Mouse (Mus musculus) left cerebral cortex, postnatal 10 days (tissue): ENCODE measurements at regions not wholly inside any gene's neighbourhood (a gene's known extent, or its start where the extent isn't known, plus 50 kb on each side); places are given as distances from the start of the nearest gene placed in this dataset.

Experiments used
- DNase-seq, 2 experiments: peaks; one replicate each; pipeline ENCODE4 v3.0.0; 2021 to 2022; ENCODE audit warnings: low spot score in 2 of 2, mixed read lengths in 1 of 2; ENCODE audit errors: extremely low spot score in 1 of 2
- intact Hi-C: fragments of 180-260 bp; cut with DNase I; formaldehyde crosslinking; loops from one replicate; pipeline ENCODE4 v1.15.1; 2025

DNA sequence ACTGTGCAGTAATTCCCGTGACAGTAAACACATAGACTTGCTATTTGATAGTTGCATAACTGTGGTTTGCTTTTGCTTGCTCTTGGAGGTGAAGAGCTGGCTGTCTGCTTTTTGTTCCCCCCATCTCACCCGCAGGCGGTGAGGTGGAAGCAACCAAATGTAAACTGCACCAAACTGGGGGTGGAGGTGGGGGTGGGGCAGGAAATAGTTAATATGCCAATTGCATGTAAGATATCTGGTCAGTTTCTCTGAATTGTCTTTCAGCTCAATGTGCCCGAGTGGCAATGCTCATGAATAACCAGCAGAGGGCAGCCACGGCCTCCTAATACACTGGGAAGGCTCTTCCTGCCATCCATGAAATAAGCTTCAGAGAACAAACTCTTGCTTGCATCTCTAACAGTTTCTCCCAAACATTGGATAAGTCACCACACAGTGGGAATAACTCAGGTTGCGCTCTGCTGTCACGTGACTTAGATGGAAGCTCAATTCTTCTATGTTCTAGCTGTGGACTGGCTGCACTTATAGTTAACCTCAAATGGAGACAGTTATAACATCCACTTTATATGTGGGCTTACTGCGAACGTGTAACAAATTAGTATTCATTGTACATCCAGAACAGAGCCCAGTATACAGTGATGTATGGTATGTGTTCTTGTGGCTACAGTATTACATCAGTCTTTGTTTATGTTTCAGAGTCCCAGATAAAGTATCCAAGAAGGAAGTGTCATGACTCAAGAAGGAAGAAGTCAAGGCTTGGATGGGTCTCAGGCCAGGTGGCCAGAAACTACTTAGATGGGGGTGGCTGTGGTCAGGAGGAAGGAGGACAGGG is 62.0 kb upstream of the Egflam start:
- peak; percentile 42 to 59 for DNase-seq
- intact Hi-C loops: loop anchor here (1.0 to 10.0 kb wide), 2 partner anchors 353 to 605 kb away; no protein-coding TSS in a partner anchor

DNA sequence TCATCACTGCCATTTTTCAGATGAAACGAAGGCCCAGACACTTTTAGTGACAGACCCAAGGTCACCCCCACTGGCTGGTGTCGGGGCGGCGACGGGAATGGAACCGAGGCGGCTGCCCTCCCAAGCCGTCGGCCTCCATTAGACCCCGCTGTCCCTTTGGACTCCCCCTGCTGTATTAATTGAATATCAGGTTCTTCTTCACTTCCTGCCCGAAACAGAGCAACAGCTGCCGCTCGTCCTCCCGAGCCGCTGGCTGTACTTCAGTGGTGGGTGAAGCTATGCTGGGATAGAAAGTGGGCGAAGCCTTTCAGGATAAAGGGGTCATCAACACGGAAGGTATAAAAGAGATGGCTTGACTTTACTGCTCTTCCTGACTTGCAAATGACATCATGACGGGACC is 64.4 kb upstream of the Egflam start:
- DNase-seq: no peak
- intact Hi-C loops: loop anchor here (10.0 kb wide), 1 partner anchor 602 kb away; no protein-coding TSS in a partner anchor

DNA sequence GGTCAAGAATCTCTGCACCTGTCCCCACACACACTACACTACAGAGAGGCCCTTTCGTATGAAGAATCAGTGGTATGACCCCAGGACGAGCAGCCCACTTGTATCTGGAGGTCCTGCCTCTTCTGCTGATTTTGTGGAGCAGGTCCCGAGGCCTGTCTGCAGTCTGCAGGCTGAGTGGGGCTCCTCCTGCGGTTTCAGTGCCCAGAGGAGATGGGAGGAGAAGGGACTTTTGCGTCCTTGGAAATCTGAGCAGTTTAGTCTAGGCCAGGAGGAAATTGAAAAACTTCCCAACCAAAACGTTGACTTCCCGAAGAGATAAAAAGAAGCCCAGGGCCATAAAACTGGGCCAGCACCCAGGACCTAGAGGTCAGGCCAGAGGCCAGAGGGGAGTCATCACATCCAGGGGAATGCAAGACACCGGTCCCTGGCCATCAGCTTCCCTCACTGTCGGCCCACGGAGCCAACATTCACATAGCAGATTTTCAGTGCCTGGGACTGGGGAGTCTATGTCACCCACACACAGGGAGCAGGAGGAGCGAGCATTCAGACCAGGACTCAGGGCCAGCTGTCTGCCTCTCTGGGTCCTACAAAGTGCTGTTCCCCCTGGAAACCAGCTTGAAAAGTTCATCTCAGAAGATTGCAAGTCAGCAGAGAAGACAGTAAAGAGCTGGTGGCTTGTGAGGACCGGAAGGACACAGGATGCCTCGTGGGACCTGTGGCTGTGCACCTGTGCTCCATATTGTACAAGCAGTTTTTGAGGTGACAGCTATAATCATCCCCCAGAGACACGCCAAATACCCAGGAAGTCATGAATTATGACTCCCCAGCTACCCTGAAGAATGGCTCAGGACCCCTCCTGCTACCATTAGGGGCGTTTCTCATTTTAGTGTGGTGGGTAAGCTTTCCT is 65.5 kb upstream of the Egflam start:
- DNase-seq: no peak
- intact Hi-C loops: loop anchor here (10.0 kb wide), 1 partner anchor 601 kb away; no protein-coding TSS in a partner anchor

DNA sequence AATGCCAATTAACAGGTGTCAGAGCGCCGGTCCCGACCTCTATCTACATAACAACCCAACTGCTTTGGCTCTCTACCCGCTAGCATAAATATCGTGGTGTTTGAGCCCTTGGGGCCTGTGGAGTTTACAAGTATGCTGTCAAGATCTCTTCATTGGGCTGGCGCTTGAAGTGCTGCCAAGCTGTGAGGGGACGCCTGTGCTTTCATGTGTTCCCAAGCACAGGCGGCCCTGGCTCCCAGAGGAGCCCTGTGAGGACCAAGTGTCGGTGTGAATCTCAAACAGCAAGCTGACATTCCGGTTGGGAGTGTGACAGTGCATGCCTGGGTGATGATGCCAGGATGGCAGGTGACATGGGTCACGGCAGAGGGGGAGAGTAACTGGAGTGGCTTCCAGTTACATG is 82.0 kb upstream of the Egflam start:
- intact Hi-C loops: no loop called here
- peak in 1 of 2 experiments; percentile 45 for DNase-seq

DNA sequence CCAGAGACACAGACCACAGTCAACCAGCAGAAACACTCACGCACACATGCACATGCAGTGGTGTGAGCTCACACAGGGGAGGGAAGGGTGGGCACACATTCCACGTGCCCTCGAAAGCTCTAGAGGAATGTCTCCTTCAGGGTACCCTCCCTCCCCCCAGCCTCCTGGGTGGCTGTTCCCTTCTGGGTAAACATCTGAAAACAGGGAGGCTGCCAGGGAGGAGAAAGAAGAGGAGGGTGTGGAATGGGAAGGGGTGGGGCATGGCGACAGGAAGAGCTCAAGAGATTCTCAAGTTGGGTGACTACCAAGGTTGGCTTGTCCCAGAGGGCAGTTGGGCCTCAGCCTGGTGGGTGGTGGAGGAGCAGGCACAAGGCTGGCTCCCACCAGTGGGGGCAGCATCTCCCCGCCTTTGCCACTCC is 82.6 kb upstream of the Egflam start:
- DNase-seq: peak in 1 of 2 experiments; percentile 24
- intact Hi-C loops: no loop called here

- intact Hi-C loops: no loop called here
- DNase-seq: no peak
Measured at GRCm38 (mm10) chr15:7483686-7484085, 85.5 kb upstream of the Egflam start.

DNA sequence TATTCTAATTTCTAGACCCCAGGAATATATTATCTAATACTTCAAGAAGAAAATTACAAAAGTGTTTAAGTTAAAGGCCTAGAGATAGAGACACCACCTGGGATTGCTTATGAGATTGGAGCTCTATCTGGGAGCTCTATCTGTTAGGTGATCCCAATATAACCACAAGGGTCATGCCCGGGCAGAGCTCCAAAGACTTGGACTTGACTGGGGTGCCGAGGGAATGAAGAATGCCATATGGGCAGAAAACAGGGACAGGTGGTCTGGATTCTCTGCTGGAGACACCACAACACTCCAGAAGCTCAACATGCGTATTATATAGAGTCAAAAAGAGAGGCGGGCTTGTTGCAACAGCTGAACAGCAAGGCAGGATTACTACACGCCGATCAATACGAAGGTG is 92.9 kb upstream of the Egflam start:
- no peak for DNase-seq
- intact Hi-C loops: no loop called here

GRCm38 (mm10) chr15:7493126-7493669 is 95.0 kb upstream of the Egflam start:
- DNase-seq: no peak
- intact Hi-C loops: no loop called here

GRCm38 (mm10) chr15:7497852-7498251 is 99.7 kb upstream of the Egflam start:
- DNase-seq: no peak
- intact Hi-C loops: no loop called here

DNA sequence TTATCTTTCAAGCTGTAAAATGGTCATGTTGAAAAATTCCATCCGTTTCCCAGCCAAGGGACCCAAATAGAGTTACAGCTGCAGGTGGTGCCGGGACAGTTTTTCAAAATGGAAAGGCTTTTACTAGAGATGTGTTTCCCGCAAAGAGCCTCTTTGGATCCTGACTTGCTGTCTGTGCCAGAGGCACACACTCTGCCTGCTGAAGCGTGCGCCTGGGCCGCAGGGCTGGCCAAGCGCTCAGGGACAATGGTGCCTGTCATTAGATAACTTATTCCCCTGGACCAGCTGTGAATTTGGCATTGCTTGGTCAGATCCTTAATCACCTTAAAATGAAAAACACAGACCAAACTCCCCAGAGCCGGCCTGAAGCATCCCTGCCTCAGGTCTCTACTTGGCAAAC is 110.3 kb upstream of the Egflam start:
- DNase-seq: no peak
- intact Hi-C loops: no loop called here

DNA sequence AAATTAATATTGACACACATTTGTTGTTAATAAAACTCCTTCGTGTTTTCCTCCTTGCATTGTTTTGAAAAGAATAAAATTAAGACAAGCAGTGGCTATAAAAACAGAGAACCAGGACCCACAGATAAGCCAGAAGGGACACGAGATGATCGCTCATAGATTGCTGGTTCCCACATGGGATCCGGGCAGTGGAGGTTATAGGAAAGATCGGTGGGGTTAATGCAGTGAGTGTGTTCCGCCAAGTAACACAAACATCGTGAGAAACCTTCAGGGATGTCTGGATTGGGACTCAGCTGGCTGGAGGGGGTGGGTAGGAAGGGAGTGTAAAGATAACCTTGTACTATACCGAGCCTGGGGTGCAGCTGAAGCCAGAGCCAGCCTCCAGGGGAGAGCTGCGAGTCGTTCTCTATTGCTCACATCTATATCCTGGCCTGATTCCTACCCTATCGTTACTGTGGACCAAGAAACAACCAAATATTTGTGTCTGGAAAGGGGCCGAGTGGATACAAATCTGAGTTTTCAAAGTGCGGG is 116.6 kb upstream of the Egflam start:
- intact Hi-C loops: no loop called here
- no peak for DNase-seq

DNA sequence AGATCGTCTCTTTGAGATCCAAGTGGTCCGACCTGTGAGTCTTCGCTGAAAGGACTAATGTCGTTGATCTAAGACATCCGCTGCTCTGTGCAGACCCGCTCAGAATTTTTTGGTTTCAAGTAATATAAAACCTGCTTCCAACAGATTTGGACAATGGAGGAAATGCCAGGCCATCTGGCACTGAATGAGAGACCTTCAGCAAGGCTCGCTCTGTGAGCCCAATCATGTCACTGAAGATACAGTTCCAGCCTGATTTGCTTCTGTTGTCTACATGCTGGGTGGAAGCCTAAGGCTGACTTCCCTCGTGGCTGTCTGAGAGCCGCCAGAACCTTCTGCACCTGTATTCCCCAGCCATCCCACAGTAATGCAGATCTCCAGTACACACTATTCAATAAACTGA is 123.4 kb upstream of the Egflam start:
- DNase-seq: no peak
- intact Hi-C loops: no loop called here

- DNase-seq: no peak
- intact Hi-C loops: no loop called here
Measured at GRCm38 (mm10) chr15:7522902-7523786, 124.9 kb upstream of the Egflam start.

DNA sequence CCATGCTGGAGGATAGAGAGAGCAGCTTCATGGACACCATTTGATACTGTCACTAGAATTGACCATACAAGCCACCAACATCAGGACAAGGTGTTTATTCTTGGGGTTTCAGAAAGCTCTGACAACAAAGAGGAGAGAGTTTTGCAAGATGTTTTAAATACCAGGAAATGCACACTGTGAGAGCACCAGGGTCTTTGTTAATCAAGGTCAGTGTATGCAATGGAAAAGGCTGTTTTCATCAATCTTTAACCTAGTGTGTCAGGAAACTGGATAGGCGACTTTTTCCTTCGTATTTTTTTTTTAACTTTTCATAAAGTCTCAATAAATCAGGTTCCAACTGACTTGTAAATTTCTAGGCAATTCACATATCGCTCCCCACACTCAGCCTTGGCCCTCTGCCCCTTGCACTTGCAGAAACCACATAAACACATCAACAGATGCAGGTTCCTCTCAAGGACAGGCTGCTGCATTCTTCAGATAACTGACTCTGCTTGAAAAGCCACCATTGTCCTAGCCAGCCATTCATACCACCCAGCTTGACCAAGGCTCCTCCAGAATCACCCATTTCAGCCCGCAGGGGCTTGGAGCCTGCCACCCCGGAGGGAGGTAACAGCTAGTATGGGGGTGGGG is 132.9 kb upstream of the Egflam start:
- no peak for DNase-seq
- intact Hi-C loops: no loop called here

DNA sequence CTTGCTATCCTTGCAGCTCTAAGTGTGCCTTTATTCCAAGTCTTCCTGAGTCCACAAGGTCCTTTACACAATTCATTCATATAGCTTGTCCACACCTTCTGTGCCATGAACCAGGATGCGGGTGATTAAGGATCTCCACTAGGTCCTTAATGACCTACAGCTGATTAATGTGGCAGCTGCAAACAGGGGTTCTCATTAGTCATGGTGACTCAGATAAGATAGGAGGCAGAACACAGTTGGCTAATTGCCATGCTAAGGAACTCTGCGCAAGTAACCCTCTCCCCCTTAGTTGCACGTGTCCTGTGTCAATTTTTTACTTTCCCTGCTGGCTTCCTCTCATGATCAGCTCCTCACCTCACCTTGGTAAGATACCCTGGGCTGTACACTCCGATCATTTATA is 139.7 kb upstream of the Egflam start:
- intact Hi-C loops: no loop called here
- no peak for DNase-seq

- no peak for DNase-seq
- intact Hi-C loops: no loop called here
Measured at GRCm38 (mm10) chr15:7553190-7553895, 155.1 kb upstream of the Egflam start.

GRCm38 (mm10) chr15:7554433-7554832 is 156.2 kb upstream of the Egflam start:
- intact Hi-C loops: no loop called here

More at GRCm38 (mm10) chr15:7554433-7554832, 156.2 kb upstream of the Egflam start:
- DNase-seq: no peak
